Comparison of ENCODE assay signal across 14 mouse cellular contexts in genomic region chr19:21371337-21371736, GRCm38 (mm10).
DNase-seq lines count a peak whose midpoint lies in the region; ATAC-seq and TF ChIP-seq lines count a peak whose summit lies in the region.
"Had no signal": no experiment of that assay in that cellular context is flagged by ENCODE, and none has a peak within 500 bp of the region (broad histone marks: within the 10 kb centered on the region; RNA-seq: fewer than 3 reads in every experiment).

No protein-coding gene starts in this region.

- H3K9me3 ChIP-seq in liver, embryonic 11.5 days (ENCODE audit: control insufficient read depth, low read length), result no peaks in the 10 kb centered on the region
- H3K9me3 ChIP-seq in ES-E14 (ENCODE audit: control insufficient read depth, insufficient read depth, low read depth, low read length), result no peaks in the 10 kb centered on the region
- H3K9me3 ChIP-seq: kidney, embryonic 15.5 days had no signal

- H3K9ac ChIP-seq in liver, adult 2 months (ENCODE audit: low read depth, low read length), result no peak overlapping the region
- no peak overlapping the region for H3K9ac ChIP-seq in liver, embryonic 11.5 days (ENCODE audit: low read depth, low read length)
- H3K9ac ChIP-seq in ES-E14 (ENCODE audit: insufficient read depth, low read depth, low read length, poor library complexity, severe bottlenecking), result no peak overlapping the region
- H3K9ac ChIP-seq: kidney, embryonic 15.5 days had no signal

- H3K4me2 ChIP-seq in liver, embryonic 11.5 days, result no peak overlapping the region
- H3K4me2 ChIP-seq: heart, embryonic 11.5 days; kidney, embryonic 15.5 days had no signal

- intact Hi-C loops in gastrocnemius, adult 2 months (cut with DNase I), result no loop called here

- no peak for ATAC-seq in liver, embryonic 11.5 days (replicated peaks; ENCODE audit: low FRiP score)
- no peak for ATAC-seq in CD4-positive, CD25-positive, alpha-beta regulatory T cell, adult 4 months
- ATAC-seq: forebrain, embryonic 14.5 days had no signal

- H3K4me3 ChIP-seq in gastrocnemius, adult 2 months, result no peak overlapping the region
- no peak overlapping the region for H3K4me3 ChIP-seq in liver, adult 2 months (ENCODE audit: insufficient read depth, low read depth, low read length)
- H3K4me3 ChIP-seq in liver, embryonic 11.5 days (ENCODE audit: low read depth, low read length), result no peak overlapping the region
- H3K4me3 ChIP-seq in ES-E14 (ENCODE audit: insufficient read depth in 1 of 2, low read depth in 1 of 2, low read length in 2 of 2, poor library complexity in 1 of 2, severe bottlenecking in 1 of 2), result no peak overlapping the region
- H3K4me3 ChIP-seq: kidney, embryonic 15.5 days had no signal

- H3K36me3 ChIP-seq in liver, adult 2 months (ENCODE audit: control insufficient read depth, insufficient read depth, low read length), result no peaks in the 10 kb centered on the region
- H3K36me3 ChIP-seq in liver, embryonic 11.5 days (ENCODE audit: control insufficient read depth, insufficient read depth, low read length), result no peaks in the 10 kb centered on the region
- no peaks in the 10 kb centered on the region for H3K36me3 ChIP-seq in ES-E14 (ENCODE audit: control insufficient read depth, insufficient read depth, low read length, poor library complexity, severe bottlenecking)
- H3K36me3 ChIP-seq: kidney, embryonic 15.5 days had no signal

- H3K4me1 ChIP-seq in liver, adult 2 months (ENCODE audit: control insufficient read depth, insufficient read depth, low read length), result no peaks in the 10 kb centered on the region
- peaks cover under 1% of the 10 kb centered on the region; the same call in 1 of the 2 replicates for H3K4me1 ChIP-seq in liver, embryonic 11.5 days (replicated peaks; ENCODE audit: control insufficient read depth, insufficient read depth, low read length)
- no peaks in the 10 kb centered on the region for H3K4me1 ChIP-seq in ES-E14 (ENCODE audit: control insufficient read depth in 2 of 2, insufficient read depth in 2 of 2, low read length in 2 of 2, poor library complexity in 1 of 2)
- H3K4me1 ChIP-seq: kidney, embryonic 15.5 days had no signal

- no peaks in the 10 kb centered on the region for H3K79me2 ChIP-seq in liver, adult 2 months (ENCODE audit: control insufficient read depth, insufficient read depth, low read length)

- peak; percentile 63 for TF ChIP-seq CTCF in gastrocnemius, adult 2 months (IDR thresholded peaks at IDR 0.05)
- peak; percentile 34; the same call in 1 of the 2 replicates for TF ChIP-seq CTCF in liver, adult 2 months (IDR thresholded peaks at IDR 0.05; ENCODE audit: low read depth, low read length)

- DNase-seq in gastrocnemius, adult 2 months, result no peak
- DNase-seq in gastrocnemius, postnatal 4 days (ENCODE audit: low spot score in 2 of 2), result no peak
- peak; percentile 21 for DNase-seq in liver, adult 2 months (ENCODE audit: extremely low read depth, low read depth, low spot score)
- DNase-seq in liver, embryonic 11.5 days (ENCODE audit: low spot score), result no peak
- DNase-seq in 3T3-L1 (ENCODE audit: low read depth, low spot score) (peak; percentile 11), ES-E14 (ENCODE audit: low read depth, low spot score) (no peak)
- no peak for DNase-seq in ovary, postnatal 14 days (ENCODE audit: low spot score)
- DNase-seq: cerebellum, adult 9-10 months; heart, postnatal 36 days; lung, postnatal 14 days had no signal

- 49% methylated on average over 2 of the region's 2 CpGs for WGBS in liver, adult 2 months
- 40% methylated on average over 2 of the region's 2 CpGs for WGBS in liver, embryonic 11.5 days

- no peak overlapping the region for H3K27ac ChIP-seq in gastrocnemius, adult 2 months
- H3K27ac ChIP-seq in liver, adult 2 months (replicated peaks; ENCODE audit: insufficient read depth, low read depth, low read length), result no peak overlapping the region
- H3K27ac ChIP-seq in liver, embryonic 11.5 days (ENCODE audit: low read depth, low read length), result no peak overlapping the region
- no peak overlapping the region for H3K27ac ChIP-seq in ES-E14 (ENCODE audit: insufficient read depth, low read depth, low read length, poor library complexity, severe bottlenecking)
- H3K27ac ChIP-seq: kidney, embryonic 15.5 days had no signal

- no peak for TF ChIP-seq POLR2A in liver, adult 2 months (IDR thresholded peaks at IDR 0.05; ENCODE audit: extremely low read depth, insufficient read depth, low read length)

- no peaks in the 10 kb centered on the region for H3K27me3 ChIP-seq in liver, adult 2 months (ENCODE audit: control insufficient read depth, insufficient read depth, low read length)
- H3K27me3 ChIP-seq in liver, embryonic 11.5 days (replicated peaks; ENCODE audit: control insufficient read depth, insufficient read depth, low read length), result no peaks in the 10 kb centered on the region
- H3K27me3 ChIP-seq: kidney, embryonic 15.5 days had no signal

- in situ Hi-C loops in ES-E14 (cut with MboI; ENCODE audit: low sequenced_read_pairs in 2 of 2, unreplicated experiment in 2 of 2), result loop anchor here in 1 of 2 experiments (10.0 kb wide), 2 partner anchors 193 to 373 kb away; no protein-coding TSS in a partner anchor

TF ChIP-seq in ES-E14, 5 proteins besides CTCF, POLR2A, EP300 and RAD21:
- TF ChIP-seq ZNF384 (IDR thresholded peaks at IDR 0.05; ENCODE audit: low read depth, low read length) (no peak), HCFC1 (IDR thresholded peaks at IDR 0.05; ENCODE audit: borderline replicate concordance, insufficient read depth, low read length) (no peak), CHD2 (IDR thresholded peaks at IDR 0.05; ENCODE audit: low read depth, low read length) (no peak), ZC3H11A (IDR thresholded peaks at IDR 0.05; ENCODE audit: borderline replicate concordance, low read depth, low read length) (0 out of 2 replicates have a peak, but pooled peaks have one; percentile 60), MAFK (IDR thresholded peaks at IDR 0.05; ENCODE audit: insufficient read depth, low read depth, low read length) (no peak)

Comparison
In these comparisons a context has a peak if more than half of its experiments do, and no peak if none do; other contexts are left out.
1. DNase-seq: peak in liver, adult 2 months (single experiment) and 3T3-L1 (single experiment); none in gastrocnemius, adult 2 months (single experiment), gastrocnemius, postnatal 4 days (0 of 2), liver, embryonic 11.5 days (single experiment), ES-E14 (single experiment) and ovary, postnatal 14 days (single experiment).